Mouse (Mus musculus) heart, postnatal 4 days (tissue): Measurements from ENCODE around the gene Mettl1. TPM values are rescaled to one million over a fixed set of nuclear protein-coding genes. Genes with fewer than 3 reads are reported as not detected.
"Not testable (repeated sequence)": the region's sequence is repeated elsewhere in the genome, so short reads cannot be mapped to it uniquely, and the experiment has no call there.

ENCODE experiments used
- DNase-seq: peaks from one replicate; pipeline ENCODE4 v3.0.0; 2021
- total RNA-seq, 2 experiments: library from RNA; stranded (reverse); gene quantifications; 2 replicates each; pipeline ENCODE4 v1.2.3; 2021

The Mettl1 gene
- total RNA-seq, 2 experiments from 2014 or later = 11.5 TPM

- DNase-seq = no peak
Measured at GRCm38 (mm10) chr10:127047954-127048353, 6.7 kb downstream of the Mettl1 start, which contains the start of gene Cyp27b1. Gene Cyp27b1, plus strand, starts transcription at chr10:127048250.

GRCm38 (mm10) chr10:127048608-127049394 lies 7.6 kb downstream of the Mettl1 start:
- DNase-seq = no peak

GRCm38 (mm10) chr10:127049395-127050118 lies 8.3 kb downstream of the Mettl1 start:
- DNase-seq = no peak

DNA sequence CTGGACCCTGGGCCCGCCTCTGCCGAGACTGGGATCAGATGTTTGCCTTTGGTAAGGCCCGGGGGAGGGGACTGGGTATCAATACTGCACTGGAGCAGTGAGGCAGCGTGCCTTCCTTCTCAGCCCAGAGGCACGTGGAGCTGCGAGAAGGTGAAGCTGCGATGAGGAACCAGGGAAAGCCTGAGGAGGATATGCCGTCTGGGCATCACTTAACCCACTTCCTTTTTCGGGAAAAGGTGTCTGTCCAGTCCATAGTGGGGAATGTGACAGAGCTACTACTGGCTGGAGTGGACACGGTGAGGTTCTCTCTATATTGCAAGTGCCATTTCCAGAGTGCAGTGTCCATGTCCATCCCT lies 8.9 kb downstream of the Mettl1 start:
- no peak for DNase-seq

- DNase-seq = peak; percentile 42
Measured at GRCm38 (mm10) chr10:127054646-127055045, 13.4 kb downstream of the Mettl1 start.

DNA sequence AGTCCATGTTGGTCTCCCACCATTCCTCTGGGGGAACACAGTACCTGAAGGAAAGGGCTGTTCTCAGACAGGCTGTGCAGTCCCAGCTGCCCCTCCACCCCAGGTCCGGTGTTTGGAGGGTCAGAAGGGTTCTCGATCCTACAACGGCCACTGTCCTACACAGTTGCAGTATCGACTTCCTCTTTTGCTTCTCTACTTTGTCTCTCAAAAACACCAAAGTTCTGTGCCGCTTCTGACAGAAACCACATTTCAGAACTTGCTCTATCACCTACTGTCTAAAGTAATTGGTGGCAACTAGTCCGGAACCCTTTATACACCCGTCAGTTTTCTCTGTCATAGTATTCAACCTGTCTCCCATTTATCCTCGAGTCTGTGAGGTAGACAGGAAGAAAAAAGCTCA lies 14.2 kb downstream of the Mettl1 start:
- no peak for DNase-seq

GRCm38 (mm10) chr10:127056490-127056889 lies 15.3 kb downstream of the Mettl1 start:
- no peak for DNase-seq

- peak; percentile 84 for DNase-seq
Measured at GRCm38 (mm10) chr10:127058161-127058560, 16.9 kb downstream of the Mettl1 start.

- DNase-seq = no peak
Measured at GRCm38 (mm10) chr10:127058708-127059107, 17.5 kb downstream of the Mettl1 start.

- no peak for DNase-seq
Measured at GRCm38 (mm10) chr10:127059174-127059967, 18.2 kb downstream of the Mettl1 start.

DNA sequence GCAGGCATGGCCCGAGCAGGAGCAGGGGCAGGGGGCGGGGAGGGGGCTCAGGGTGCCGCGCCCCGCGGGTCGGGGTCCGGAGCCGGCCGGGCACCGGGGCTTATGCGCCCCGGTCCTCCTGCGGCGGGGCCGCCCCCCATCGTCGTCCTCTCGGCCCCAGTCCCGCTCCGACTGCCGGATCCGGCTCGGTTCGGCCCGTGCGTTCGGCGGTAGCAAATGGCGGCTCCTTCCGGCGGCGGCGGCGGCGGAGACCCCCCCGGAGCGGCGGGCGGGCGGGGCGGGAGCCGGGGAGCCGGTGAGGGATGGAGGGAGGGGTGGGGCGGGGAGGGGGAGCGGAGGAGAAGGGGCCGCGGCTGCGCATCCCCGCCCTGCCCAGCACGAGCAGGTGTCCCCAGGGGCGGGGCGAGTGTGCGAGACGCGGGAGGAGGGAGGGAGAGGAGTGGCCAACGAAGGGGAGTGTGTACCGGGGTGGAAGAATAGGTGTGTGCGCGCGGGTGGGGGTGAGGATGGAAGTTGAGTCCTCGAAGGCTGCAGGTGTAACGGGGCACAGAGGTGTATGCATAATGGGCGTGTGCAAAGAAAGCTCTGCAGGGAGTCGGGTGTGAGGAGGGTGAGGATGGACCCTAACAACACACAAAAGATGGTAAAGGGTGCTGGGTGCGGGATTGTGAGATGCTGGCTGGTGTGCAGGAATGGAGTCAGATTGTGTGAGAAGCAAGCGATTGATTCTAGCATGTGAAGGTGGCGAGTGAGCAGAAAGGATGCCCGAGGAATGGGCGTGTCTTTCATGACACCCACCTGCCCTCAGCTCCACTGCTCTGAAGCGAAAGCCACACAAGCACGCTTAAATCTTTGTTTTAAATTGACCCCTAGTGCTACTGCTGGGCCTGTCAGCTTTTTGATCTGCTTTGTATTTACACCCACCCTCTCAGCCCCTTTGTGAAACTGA lies 19.0 kb downstream of the Mettl1 start, which contains the start of gene March9:
TSS of gene March9 (minus strand) at position 217 of the 949 bp plus-strand sequence.
- peak; percentile 44 for DNase-seq

DNA sequence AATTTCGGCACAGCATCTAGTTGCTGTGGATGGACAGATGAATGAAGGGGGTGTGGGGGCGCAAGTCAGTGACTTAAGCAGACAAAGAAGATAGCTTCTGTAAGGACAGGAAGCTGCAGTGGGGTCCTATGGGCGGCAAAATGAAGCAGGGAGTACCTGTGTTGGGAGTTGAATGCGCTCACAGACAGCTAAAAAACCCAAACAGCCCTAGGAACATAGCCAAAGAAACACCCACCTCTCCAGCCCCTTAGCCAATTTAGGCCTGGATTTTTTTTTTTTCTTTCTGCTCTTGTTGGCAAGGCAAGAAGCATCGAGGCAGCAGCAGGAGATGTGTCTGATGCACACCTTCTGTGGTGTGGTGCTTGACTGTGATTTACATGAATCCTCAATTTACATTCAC lies 19.9 kb downstream of the Mettl1 start:
- DNase-seq = no peak

DNA sequence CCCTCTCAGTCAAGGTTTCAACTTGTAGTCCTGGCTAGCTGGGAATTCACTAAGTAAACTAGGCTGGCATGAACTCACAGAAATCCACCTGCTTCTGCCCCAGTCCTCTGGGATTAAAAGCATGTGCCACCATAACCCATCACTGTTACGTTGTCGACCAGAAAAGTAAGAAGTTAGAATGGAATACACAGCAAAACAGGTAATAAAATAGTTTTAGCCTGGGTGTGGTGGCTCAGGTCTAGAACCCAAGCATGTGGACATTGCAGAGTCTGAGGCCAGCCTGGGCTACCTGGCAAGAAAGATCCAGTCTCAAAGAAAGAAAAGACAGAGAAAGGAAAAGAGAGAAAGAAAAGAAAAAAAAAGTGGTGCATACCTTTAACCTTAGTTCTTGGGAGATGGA lies 20.3 kb downstream of the Mettl1 start:
- DNase-seq = no peak

DNA sequence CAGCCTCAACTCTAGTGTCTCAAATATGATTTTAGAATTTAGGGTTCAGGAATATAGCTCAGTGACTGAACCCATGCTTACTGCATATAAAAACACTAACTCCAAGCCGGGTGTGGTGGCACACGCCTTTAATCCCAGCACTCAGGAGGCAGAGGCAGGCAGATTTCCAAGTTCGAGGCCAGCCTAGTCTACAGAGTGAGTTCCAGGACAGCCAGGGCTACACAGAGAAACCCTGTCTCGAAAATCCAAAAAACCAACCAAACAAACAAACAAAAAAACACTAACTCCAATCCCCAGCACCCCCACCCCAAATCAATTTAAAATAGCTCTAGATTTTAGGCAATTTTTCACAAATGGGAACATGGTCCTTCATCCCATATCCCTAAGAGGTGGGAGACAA lies 20.9 kb downstream of the Mettl1 start:
- DNase-seq = not testable (repeated sequence)

DNA sequence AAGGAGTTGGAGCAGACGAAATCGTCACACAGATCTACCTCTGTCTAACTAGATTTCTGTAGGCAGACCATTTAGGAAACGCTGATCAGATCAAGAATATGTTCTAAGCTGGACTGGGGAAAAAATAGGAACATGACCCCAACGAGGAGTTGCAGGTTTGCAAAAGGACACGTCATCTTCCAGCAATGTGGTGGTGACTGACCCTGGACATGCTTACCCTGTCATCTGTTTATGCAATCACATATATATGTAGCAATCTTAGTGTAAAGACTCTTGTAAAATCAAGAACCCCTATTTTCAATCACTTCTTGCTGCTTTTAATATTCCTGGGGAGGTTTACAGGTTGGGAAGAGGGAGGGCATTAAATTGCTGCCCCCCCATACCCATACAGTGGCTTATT lies 21.3 kb downstream of the Mettl1 start:
- DNase-seq = no peak

DNA sequence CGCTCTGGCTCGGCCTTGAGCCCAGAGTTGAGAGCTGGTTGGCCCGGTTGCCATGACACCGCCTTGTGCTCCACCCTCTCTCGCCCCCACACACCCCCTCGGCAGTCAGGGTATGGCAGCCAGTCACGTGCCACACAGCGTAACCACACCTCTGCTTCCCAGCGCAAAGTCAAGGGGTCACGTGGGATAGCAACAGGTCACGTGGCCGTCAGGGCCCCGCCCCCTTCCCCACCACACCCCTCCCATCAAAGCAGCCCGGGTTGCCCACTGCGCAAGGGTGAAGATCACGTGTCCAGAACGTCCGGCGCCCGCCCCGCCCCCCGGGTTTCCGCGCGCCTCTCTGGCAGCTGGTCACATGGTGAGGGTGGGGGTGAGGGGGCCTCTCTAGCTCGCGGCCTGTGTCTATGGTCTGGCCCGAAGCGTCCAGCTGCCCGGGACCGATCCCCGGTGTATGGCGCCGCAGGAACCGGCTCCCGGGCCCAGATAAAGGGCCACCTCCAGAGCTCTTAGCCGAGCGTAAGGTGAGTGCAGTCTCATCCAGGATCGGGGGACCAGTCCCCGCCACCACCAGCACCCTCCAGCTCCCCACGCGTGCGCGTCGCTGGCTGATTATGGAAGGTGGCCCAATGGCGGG lies 22.1 kb downstream of the Mettl1 start, which contains the start of gene Cdk4:
TSS of gene Cdk4 (plus strand) at position 296 of the 634 bp plus-strand sequence.
- peak; percentile 99 for DNase-seq

DNA sequence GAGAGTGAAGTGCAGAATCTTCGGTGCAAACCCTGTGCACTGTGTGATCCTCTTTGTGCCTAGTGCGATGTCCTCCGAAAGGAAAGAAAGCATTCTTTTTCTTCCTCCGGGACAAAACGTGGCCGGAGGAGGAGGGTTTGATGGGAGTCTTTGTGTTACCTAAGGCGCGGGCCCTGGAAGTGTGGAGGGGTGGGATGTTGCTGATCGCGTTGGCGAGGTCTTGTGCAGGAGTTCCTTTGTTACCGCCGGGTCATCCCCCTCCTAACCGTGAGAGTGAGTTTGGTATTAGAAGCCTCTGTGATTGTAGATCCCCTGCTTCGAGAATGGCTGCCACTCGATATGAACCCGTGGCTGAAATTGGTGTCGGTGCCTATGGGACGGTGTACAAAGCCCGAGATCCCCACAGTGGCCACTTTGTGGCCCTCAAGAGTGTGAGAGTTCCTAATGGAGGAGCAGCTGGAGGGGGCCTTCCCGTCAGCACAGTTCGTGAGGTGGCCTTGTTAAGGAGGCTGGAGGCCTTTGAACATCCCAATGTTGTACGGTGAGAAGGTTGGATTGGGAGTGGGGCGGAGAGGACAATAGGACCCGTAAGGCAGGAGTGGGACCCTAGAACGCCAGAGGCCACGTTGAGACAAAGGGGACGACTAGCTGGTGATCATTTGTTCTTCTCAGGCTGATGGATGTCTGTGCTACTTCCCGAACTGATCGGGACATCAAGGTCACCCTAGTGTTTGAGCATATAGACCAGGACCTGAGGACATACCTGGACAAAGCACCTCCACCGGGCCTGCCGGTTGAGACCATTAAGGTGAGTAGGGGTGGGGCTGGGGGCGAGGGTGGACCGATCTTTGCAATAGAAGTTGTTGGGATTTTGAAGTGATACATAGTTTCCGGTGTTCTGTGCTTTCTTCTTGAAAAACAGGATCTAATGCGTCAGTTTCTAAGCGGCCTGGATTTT lies 23.0 kb downstream of the Mettl1 start:
- DNase-seq = no peak

GRCm38 (mm10) chr10:127065981-127066380 lies 24.8 kb downstream of the Mettl1 start:
- DNase-seq = no peak

DNA sequence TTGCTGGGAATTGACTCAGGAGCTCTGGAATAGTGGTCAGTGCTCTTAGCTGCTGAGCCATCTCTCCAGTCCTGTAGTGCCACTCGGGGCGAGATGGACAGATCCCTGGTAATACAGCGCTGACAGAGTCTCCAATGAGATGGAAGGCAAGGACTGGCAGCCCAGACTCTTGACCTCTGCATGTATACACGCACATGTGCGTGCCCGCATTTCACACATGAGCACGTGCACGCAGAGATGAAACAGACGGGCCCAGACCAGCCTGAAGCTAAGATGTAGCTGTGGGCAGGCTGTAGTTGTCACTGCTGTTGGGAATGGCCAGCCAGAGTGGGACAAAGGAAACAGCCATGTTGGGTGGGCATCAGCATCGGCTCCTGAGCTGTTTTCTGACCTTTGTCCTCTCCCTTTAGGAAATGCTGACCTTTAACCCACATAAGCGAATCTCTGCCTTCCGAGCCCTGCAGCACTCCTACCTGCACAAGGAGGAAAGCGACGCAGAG lies 25.4 kb downstream of the Mettl1 start:
- no peak for DNase-seq
